Mouse (Mus musculus): Measurements from ENCODE around the gene Gm4836.
"Not testable (repeated sequence)": the region's sequence is repeated elsewhere in the genome, so short reads cannot be mapped to it uniquely, and the experiment has no call there.

Gene Gm4836

DNA sequence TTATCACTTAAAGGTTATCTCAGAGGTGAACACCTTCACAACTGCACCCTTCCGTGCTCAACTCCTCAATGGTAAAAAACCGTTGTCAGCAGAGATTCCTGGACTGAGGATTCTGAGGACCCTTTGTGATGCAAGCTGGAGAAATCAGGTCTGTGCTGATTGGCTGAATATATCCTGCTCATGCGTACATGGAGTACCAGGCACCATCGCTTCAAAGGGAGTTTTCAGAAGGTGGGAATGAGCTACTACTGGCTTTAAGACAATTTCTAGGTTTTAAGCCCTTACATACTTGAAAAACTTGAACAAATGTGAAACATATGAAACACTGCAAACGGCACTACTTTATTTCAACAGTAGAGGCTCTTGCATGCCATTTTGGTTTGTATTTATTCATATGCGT, at the start of gene Gm4836:
TSS of gene Gm4836 (minus strand) at position 101 of the 400 bp plus-strand sequence.
- in situ Hi-C loops (cut with MboI, MseI), result not testable (repeated sequence)

All from T-helper 2 cell (primary cell).